Mouse (Mus musculus) hindbrain, postnatal 0 days (tissue): Measurements from ENCODE around the gene Amacr. TPM values are rescaled to one million over a fixed set of nuclear protein-coding genes. Genes with fewer than 3 reads are reported as not detected.

Experiments used
- ATAC-seq: fragments of 200-750 bp; cut with Nextera tagmentation; 2 replicates; pipeline ENCODE4 v1.8.0; 2017; ENCODE audit warnings: mild to moderate bottlenecking, moderate TSS enrichment, moderate library complexity
- DNase-seq: peaks from one replicate; pipeline ENCODE4 v3.0.0-alpha.2; 2015; ENCODE audit warnings: low spot score
- H3K27ac ChIP-seq: fragments of 300-500 bp; sonication (generic); 2 replicates; pipeline ENCODE4 v1.5.1; 2014; ENCODE audit warnings: mild to moderate bottlenecking
- H3K27me3 ChIP-seq: fragments of 300-500 bp; sonication (generic); 2 replicates; pipeline ENCODE4 v1.6.1; 2014; ENCODE audit warnings: low read length, mixed read lengths; ENCODE audit not compliant: insufficient read depth
- H3K36me3 ChIP-seq: fragments of 300-500 bp; sonication (generic); 2 replicates; pipeline ENCODE4 v1.6.1; 2014; ENCODE audit warnings: low read length, mixed read lengths; ENCODE audit not compliant: insufficient read depth
- H3K4me1 ChIP-seq: fragments of 300-500 bp; sonication (generic); 2 replicates; pipeline ENCODE4 v1.6.1; 2014; ENCODE audit warnings: antibody characterized with exemption, low read length, mixed read lengths; ENCODE audit not compliant: insufficient read depth
- H3K4me2 ChIP-seq: fragments of 300-500 bp; sonication (generic); 2 replicates; pipeline ENCODE4 v1.6.1; 2014; ENCODE audit warnings: low read depth, mild to moderate bottlenecking, low read length, moderate library complexity, mixed read lengths
- H3K4me3 ChIP-seq: fragments of 300-500 bp; sonication (generic); 2 replicates; pipeline ENCODE4 v1.5.1; 2014; ENCODE audit warnings: low read length
- H3K9ac ChIP-seq: fragments of 300-500 bp; sonication (generic); replicated peaks from 2 replicates; pipeline ENCODE4 v1.6.1; 2014; ENCODE audit warnings: mild to moderate bottlenecking, low read length, moderate library complexity, mixed read lengths
- H3K9me3 ChIP-seq: fragments of 300-500 bp; sonication (generic); 2 replicates; pipeline ENCODE4 v1.6.1; 2016; ENCODE audit warnings: low read length, mixed read lengths
- CTCF ChIP-seq: IDR thresholded peaks from 2 replicates; pipeline ENCODE4 v1.5.1; 2016; ENCODE audit warnings: antibody characterized with exemption, control low read depth, low read depth
- WGBS: fragments of 180-500 bp; shearing (Covaris S2); extraction: QIAGEN DNeasy Blood & Tissue Kit; methylation state at CpG from one replicate; pipeline ENCODE4 v1.1.7; 2014; 5-methylcytosine and 5-hydroxymethylcytosine counted together
- polyA plus RNA-seq: library from polyadenylated mRNA; unstranded; fragments of >200 nt; fragmentation: Nextera tagmentation; extraction: Ambion mirVana; gene quantifications from 2 replicates; pipeline ENCODE4 v1.2.1, GENCODE M21; 2015
- total RNA-seq: library from RNA; depleted of rRNA; stranded (reverse); fragments of >200 nt; gene quantifications from 2 replicates; pipeline ENCODE4 v1.2.3, GENCODE M21; 2014; rRNA removed

Gene Amacr
- 8.5 and 11.3 TPM in 2 replicates for total RNA-seq
- polyA plus RNA-seq = 10.8 and 11.3 TPM in 2 replicates

- Histone ChIP-seq H3K9ac (peak within 1 kb of the TSS; percentile 64), H3K27me3 (no peaks in the 10 kb centered on the region), H3K4me1 (no peaks in the 10 kb centered on the region), H3K36me3 (no peaks in the 10 kb centered on the region), H3K4me2 (peak within 1 kb of the TSS; percentile 61), H3K27ac (peak within 1 kb of the TSS; percentile 92), H3K9me3 (no peaks in the 10 kb centered on the region), H3K4me3 (peak within 1 kb of the TSS; percentile 68)
- ATAC-seq = peak; percentile 99
- DNase-seq = peak; percentile 96
- TF ChIP-seq CTCF = peak; percentile 66
- WGBS = under 1% methylated on average over 52 of the region's 52 CpGs
Observed at GRCm38 (mm10) chr15:10981377-10982063, at the start of gene Amacr. Gene Amacr, plus strand, starts transcription at chr15:10981756.

GRCm38 (mm10) chr15:10933930-10934329 is 47.6 kb upstream of the Amacr start:
- ATAC-seq = no peak
- no peak for TF ChIP-seq CTCF

GRCm38 (mm10) chr15:10940148-10941108 is 41.1 kb upstream of the Amacr start:
- Histone ChIP-seq H3K9ac (no peak overlapping the region), H3K27me3 (no peaks in the 10 kb centered on the region), H3K4me3 (no peak overlapping the region), H3K4me2 (no peak overlapping the region), H3K27ac (no peak overlapping the region), H3K4me1 (no peaks in the 10 kb centered on the region), H3K36me3 (no peaks in the 10 kb centered on the region), H3K9me3 (no peaks in the 10 kb centered on the region)
- ATAC-seq (no peak), DNase-seq (no peak)
- WGBS = 81% methylated on average over 15 of the region's 15 CpGs
- TF ChIP-seq CTCF = no peak

More at GRCm38 (mm10) chr15:10933930-10934329, 47.6 kb upstream of the Amacr start:
- H3K4me1 ChIP-seq = no peaks in the 10 kb centered on the region
- no peak overlapping the region for H3K4me3 ChIP-seq
- 74% methylated on average over 1 of the region's 1 CpGs for WGBS
- H3K27me3 ChIP-seq = no peaks in the 10 kb centered on the region
- no peak overlapping the region for H3K9ac ChIP-seq
- no peak overlapping the region for H3K4me2 ChIP-seq
- H3K36me3 ChIP-seq = no peaks in the 10 kb centered on the region
- DNase-seq = no peak
- H3K27ac ChIP-seq = no peak overlapping the region
- H3K9me3 ChIP-seq = no peaks in the 10 kb centered on the region

GRCm38 (mm10) chr15:10941901-10942300 is 39.7 kb upstream of the Amacr start:
- no peak overlapping the region for H3K9ac ChIP-seq
- ATAC-seq = no peak
- H3K4me1 ChIP-seq = no peaks in the 10 kb centered on the region
- H3K9me3 ChIP-seq = no peaks in the 10 kb centered on the region
- no peaks in the 10 kb centered on the region for H3K27me3 ChIP-seq
- no peak for DNase-seq
- H3K4me2 ChIP-seq = no peak overlapping the region
- TF ChIP-seq CTCF = no peak
- H3K4me3 ChIP-seq = no peak overlapping the region
- H3K27ac ChIP-seq = no peak overlapping the region
- no peaks in the 10 kb centered on the region for H3K36me3 ChIP-seq
- 72% methylated on average over 6 of the region's 6 CpGs for WGBS

- no peak for DNase-seq
- no peak for ATAC-seq
- H3K27me3 ChIP-seq = no peaks in the 10 kb centered on the region
- H3K9ac ChIP-seq = no peak overlapping the region
- H3K27ac ChIP-seq = no peak overlapping the region
- no peak for TF ChIP-seq CTCF
- 0 out of 2 replicates have a peak, but pooled peaks cover 4% of the 10 kb centered on the region for H3K4me1 ChIP-seq
- H3K4me2 ChIP-seq = no peak overlapping the region
- 71% methylated on average over 1 of the region's 1 CpGs for WGBS
- no peaks in the 10 kb centered on the region for H3K36me3 ChIP-seq
- H3K4me3 ChIP-seq = no peak overlapping the region
- no peaks in the 10 kb centered on the region for H3K9me3 ChIP-seq
Observed at GRCm38 (mm10) chr15:10947852-10948251, 33.7 kb upstream of the Amacr start.

GRCm38 (mm10) chr15:10951951-10952759 is 29.4 kb upstream of the Amacr start, which contains the start of gene C1qtnf3:
Gene C1qtnf3, plus strand, starts transcription at chr15:10952332.
- no peaks in the 10 kb centered on the region for H3K27me3 ChIP-seq
- ATAC-seq (peak; percentile 60; the same call in 1 of the 2 replicates), DNase-seq (peak; percentile 20)
- no peak for TF ChIP-seq CTCF
- H3K9ac ChIP-seq = no peak within 1 kb of the TSS
- 0 out of 2 replicates have a peak, but pooled peaks cover 4% of the 10 kb centered on the region for H3K4me1 ChIP-seq
- WGBS = 38% methylated on average over 23 of the region's 23 CpGs
- H3K27ac ChIP-seq = peak within 1 kb of the TSS; percentile 45; the same call in 1 of the 2 replicates
- H3K4me2 ChIP-seq = peak within 1 kb of the TSS; percentile 46
- H3K9me3 ChIP-seq = no peaks in the 10 kb centered on the region
- peak within 1 kb of the TSS; percentile 18; the same call in 1 of the 2 replicates for H3K4me3 ChIP-seq
- H3K36me3 ChIP-seq = no peaks in the 10 kb centered on the region
